Mouse (Mus musculus) MEL (cell line): Measurements from ENCODE around the gene Icam1. TPM values are rescaled to one million over a fixed set of nuclear protein-coding genes. Genes with fewer than 3 reads are reported as not detected.

Experiments used
- DNase-seq: peaks from one replicate; pipeline ENCODE4 v3.0.0; 2011; ENCODE audit warnings: low read depth, low spot score
- H3K27ac ChIP-seq: 2 replicates; pipeline ENCODE4 v1.5.1; 2012; ENCODE audit warnings: low read depth, mild to moderate bottlenecking, control low read depth, low read length, moderate library complexity; ENCODE audit not compliant: control insufficient read depth
- H3K27me3 ChIP-seq, 2 experiments: fragments of 150-350 bp in 1 of 2; sonication (generic) in 1 of 2; 2 replicates each; pipeline ENCODE4 v1.6.1; 2012; ENCODE audit warnings: low read length in 2 of 2, mild to moderate bottlenecking in 2 of 2, improper control_type of control experiment in 1 of 2, moderate library complexity in 1 of 2; ENCODE audit not compliant: insufficient read depth in 2 of 2, control insufficient read depth in 1 of 2
- H3K36me3 ChIP-seq, 2 experiments: 2 replicates each; pipeline ENCODE4 v1.6.1; 2012 to 2014; ENCODE audit warnings: low read length in 2 of 2, improper control_type of control experiment in 1 of 2, inconsistent platforms in 1 of 2, mild to moderate bottlenecking in 1 of 2; ENCODE audit not compliant: insufficient read depth in 2 of 2, control insufficient read depth in 1 of 2
- H3K4me1 ChIP-seq, 2 experiments: fragments of 150-350 bp in 1 of 2; sonication (generic) in 1 of 2; 2 replicates each; pipeline ENCODE4 v1.6.1; 2012; ENCODE audit warnings: low read length in 2 of 2, improper control_type of control experiment in 1 of 2, mild to moderate bottlenecking in 1 of 2; ENCODE audit not compliant: insufficient read depth in 2 of 2, control insufficient read depth in 1 of 2
- H3K4me3 ChIP-seq, 2 experiments: fragments of 150-350 bp in 1 of 2; sonication (generic) in 1 of 2; 2 replicates each; pipeline ENCODE4 v1.5.1; 2012; ENCODE audit warnings: low read depth in 2 of 2, low read length in 2 of 2, mild to moderate bottlenecking in 2 of 2, moderate library complexity in 2 of 2, control low read depth in 1 of 2, improper control_type of control experiment in 1 of 2; ENCODE audit not compliant: control insufficient read depth in 1 of 2, insufficient read depth in 1 of 2
- H3K79me2 ChIP-seq: 2 replicates; pipeline ENCODE4 v1.6.1; 2012; ENCODE audit warnings: mild to moderate bottlenecking, low read length, moderate library complexity; ENCODE audit not compliant: control insufficient read depth, poor library complexity, insufficient read depth
- H3K9ac ChIP-seq: 2 replicates; pipeline ENCODE4 v1.6.1; 2012; ENCODE audit warnings: low read depth, mild to moderate bottlenecking, control low read depth, low read length, moderate library complexity; ENCODE audit not compliant: control insufficient read depth, poor library complexity, severe bottlenecking
- H3K9me3 ChIP-seq: fragments of 150-350 bp; sonication (generic); replicated peaks from 2 replicates; pipeline ENCODE4 v1.6.1; 2012; ENCODE audit warnings: mild to moderate bottlenecking, low read length, improper control_type of control experiment, moderate library complexity; ENCODE audit not compliant: insufficient read depth
- CHD1 ChIP-seq: IDR thresholded peaks from 2 replicates; pipeline ENCODE4 v1.6.1; 2012; ENCODE audit warnings: low read depth, mild to moderate bottlenecking, inconsistent platforms, low read length, improper control_type of control experiment
- CHD2 ChIP-seq: IDR thresholded peaks from 2 replicates; pipeline ENCODE4 v1.6.1; 2011; ENCODE audit warnings: low read length, improper control_type of control experiment
- GATA1 ChIP-seq: IDR thresholded peaks from 2 replicates; pipeline ENCODE4 v1.6.1; 2011; ENCODE audit warnings: low read depth, low read length, improper control_type of control experiment
- HCFC1 ChIP-seq: IDR thresholded peaks from 2 replicates; pipeline ENCODE4 v1.6.1; 2012; ENCODE audit warnings: low read depth, mild to moderate bottlenecking, inconsistent platforms, low read length, improper control_type of control experiment, moderate library complexity
- KAT2A ChIP-seq: conservative IDR thresholded peaks from 2 replicates; pipeline ENCODE4 v1.6.1; 2012; ENCODE audit warnings: low read depth, low read length, improper control_type of control experiment, inconsistent platforms
- MAFK ChIP-seq: IDR thresholded peaks from 2 replicates; pipeline ENCODE4 v1.6.1; 2011; ENCODE audit warnings: low read depth, mild to moderate bottlenecking, low read length, improper control_type of control experiment, borderline replicate concordance
- MAX ChIP-seq: IDR thresholded peaks from 2 replicates; pipeline ENCODE4 v1.6.1; 2011; ENCODE audit warnings: low read length, improper control_type of control experiment
- MXI1 ChIP-seq: IDR thresholded peaks from 2 replicates; pipeline ENCODE4 v1.6.1; 2011; ENCODE audit warnings: mild to moderate bottlenecking, low read depth, low read length, improper control_type of control experiment
- NELFE ChIP-seq: IDR thresholded peaks from 2 replicates; pipeline ENCODE4 v1.6.1; 2011; ENCODE audit warnings: low read depth, low read length, improper control_type of control experiment
- NRF1 ChIP-seq: IDR thresholded peaks from 2 replicates; pipeline ENCODE4 v1.6.1; 2014; ENCODE audit warnings: low read depth, mild to moderate bottlenecking, inconsistent platforms, low read length, improper control_type of control experiment, moderate library complexity; ENCODE audit not compliant: poor library complexity, insufficient read depth, severe bottlenecking
- POLR2A ChIP-seq, 2 experiments: IDR thresholded peaks; 2 replicates each; pipeline ENCODE4 v1.6.1; 2011 to 2012; ENCODE audit warnings: low read length in 2 of 2, mild to moderate bottlenecking in 2 of 2, control low read depth in 1 of 2, improper control_type of control experiment in 1 of 2, low read depth in 1 of 2, moderate library complexity in 1 of 2; ENCODE audit not compliant: control insufficient read depth in 1 of 2, insufficient read depth in 1 of 2, poor library complexity in 1 of 2
- POLR2AphosphoS2 ChIP-seq: IDR thresholded peaks from 2 replicates; pipeline ENCODE4 v1.6.1; 2011; ENCODE audit warnings: low read length, improper control_type of control experiment
- POLR2AphosphoS5 ChIP-seq: IDR thresholded peaks from 2 replicates; pipeline ENCODE4 v1.6.1; 2012; ENCODE audit warnings: low read depth, borderline replicate concordance, mild to moderate bottlenecking, inconsistent platforms, low read length, moderate library complexity, mixed read lengths
- RAD21 ChIP-seq: IDR thresholded peaks from 2 replicates; pipeline ENCODE4 v1.6.1; 2011; ENCODE audit warnings: mild to moderate bottlenecking, low read depth, low read length, improper control_type of control experiment
- RCOR1 ChIP-seq: IDR thresholded peaks from 2 replicates; pipeline ENCODE4 v1.6.1; 2012; ENCODE audit warnings: low read depth, mild to moderate bottlenecking, inconsistent platforms, low read length, improper control_type of control experiment
- SIN3A ChIP-seq: IDR thresholded peaks from 2 replicates; pipeline ENCODE4 v1.6.1; 2012; ENCODE audit warnings: low read length, improper control_type of control experiment, inconsistent platforms
- SMC3 ChIP-seq: IDR thresholded peaks from 2 replicates; pipeline ENCODE4 v1.6.1; 2011; ENCODE audit warnings: low read depth, low read length, improper control_type of control experiment
- TAL1 ChIP-seq: IDR thresholded peaks from 2 replicates; pipeline ENCODE4 v1.6.1; 2012; ENCODE audit warnings: mild to moderate bottlenecking, inconsistent platforms, low read length, moderate library complexity, mixed read lengths
- TBP ChIP-seq: IDR thresholded peaks from 2 replicates; pipeline ENCODE4 v1.8.0; 2011; ENCODE audit warnings: low read depth, low read length, improper control_type of control experiment
- TCF12 ChIP-seq: IDR thresholded peaks from 2 replicates; pipeline ENCODE4 v1.6.1; 2014; ENCODE audit warnings: low read depth, mild to moderate bottlenecking, inconsistent platforms, low read length, improper control_type of control experiment, moderate library complexity
- USF2 ChIP-seq, 2 experiments: IDR thresholded peaks; 2 replicates each; pipeline ENCODE4 v1.6.1; 2011 to 2012; ENCODE audit warnings: improper control_type of control experiment in 2 of 2, low read length in 2 of 2, borderline replicate concordance in 1 of 2, inconsistent platforms in 1 of 2, low read depth in 1 of 2, mild to moderate bottlenecking in 1 of 2; ENCODE audit not compliant: insufficient read depth in 1 of 2
- ZC3H11A ChIP-seq: IDR thresholded peaks from 2 replicates; pipeline ENCODE4 v1.6.1; 2012; ENCODE audit warnings: low read depth, mild to moderate bottlenecking, inconsistent platforms, low read length, improper control_type of control experiment
- ZKSCAN1 ChIP-seq: IDR thresholded peaks from 2 replicates; pipeline ENCODE4 v1.6.1; 2012; ENCODE audit warnings: low read depth, mild to moderate bottlenecking, inconsistent platforms, low read length, improper control_type of control experiment, moderate library complexity
- ZMIZ1 ChIP-seq: IDR thresholded peaks from 2 replicates; pipeline ENCODE4 v1.6.1; 2012; ENCODE audit warnings: low read depth, mild to moderate bottlenecking, inconsistent platforms, low read length, improper control_type of control experiment, moderate library complexity
- ZNF384 ChIP-seq: IDR thresholded peaks from 2 replicates; pipeline ENCODE4 v1.6.1; 2012; ENCODE audit warnings: low read depth, mild to moderate bottlenecking, inconsistent platforms, low read length, improper control_type of control experiment
- polyA plus RNA-seq, 2 experiments: library from polyadenylated mRNA; stranded (reverse) in 1 of 2; unstranded in 1 of 2; fragments of >175 nt in 1 of 2; fragments of >200 nt in 1 of 2; gene quantifications; 2 replicates each; pipeline versions ENCODE4 v1.2.1 to v1.2.4; 2012; ENCODE audit warnings: low replicate concordance in 2 of 2, low read depth in 1 of 2; ENCODE audit not compliant: insufficient read length in 2 of 2, insufficient read depth in 1 of 2, missing spikeins in 1 of 2
- total RNA-seq: library from RNA; depleted of rRNA; stranded (reverse); fragments of 300-350 nt; gene quantifications from 2 replicates; pipeline ENCODE4 v1.2.3, GENCODE M21; 2012

The Icam1 gene
- total and polyA plus RNA-seq, 3 experiments, result 26.0 to 31.0 TPM; not detected in 1

GRCm38 (mm10) chr9:21035586-21035985 is 19.8 kb downstream of the Icam1 start (continued):
- TF ChIP-seq USF2 (IDR thresholded peaks at IDR 0.05; ENCODE audit: borderline replicate concordance in 1 of 2, insufficient read depth in 1 of 2, low read depth in 1 of 2, low read length in 2 of 2) (no peak), TBP (no peak), ZMIZ1 (no peak)

GRCm38 (mm10) chr9:21036161-21036560 is 20.4 kb downstream of the Icam1 start:
- peaks cover 9% of the 10 kb centered on the region for H3K79me2 ChIP-seq
- no peaks in the 10 kb centered on the region for H3K27me3 ChIP-seq
- no peak overlapping the region for H3K27ac ChIP-seq
- H3K4me1 ChIP-seq, result peaks cover 13 to 34% of the 10 kb centered on the region in 2 experiments
- peaks cover 0 to 19% of the 10 kb centered on the region in 2 experiments; a peak in 2 of 4 replicates for H3K36me3 ChIP-seq
- H3K9ac ChIP-seq, result no peak overlapping the region
- DNase-seq, result no peak
- H3K9me3 ChIP-seq, result no peaks in the 10 kb centered on the region
- H3K4me3 ChIP-seq, result no peak overlapping the region
- no peak for TF ChIP-seq NRF1
- no peak for TF ChIP-seq MAFK
- TF ChIP-seq ZMIZ1, result no peak
- TF ChIP-seq MXI1, result no peak
- no peak for TF ChIP-seq ZKSCAN1
- TF ChIP-seq POLR2AphosphoS2, result no peak
- no peak for TF ChIP-seq CHD2
- TF ChIP-seq SMC3, result no peak
- no peak for TF ChIP-seq ZC3H11A
- TF ChIP-seq SIN3A, result no peak
- no peak for TF ChIP-seq POLR2A (IDR thresholded peaks at IDR 0.05; ENCODE audit: control insufficient read depth in 1 of 2, insufficient read depth in 1 of 2, low read depth in 1 of 2, low read length in 2 of 2, poor library complexity in 1 of 2)
- no peak for TF ChIP-seq HCFC1
- TF ChIP-seq TCF12, result no peak
- TF ChIP-seq TAL1, result no peak
- TF ChIP-seq POLR2AphosphoS5, result no peak
- no peak for TF ChIP-seq RCOR1
- TF ChIP-seq RAD21, result no peak
- no peak for TF ChIP-seq ZNF384
- TF ChIP-seq MAX, result no peak
- no peak for TF ChIP-seq GATA1

GRCm38 (mm10) chr9:21036666-21037065 is 20.9 kb downstream of the Icam1 start:
- no peak for DNase-seq
- TF ChIP-seq NELFE (no peak), TAL1 (no peak), KAT2A (no peak), TCF12 (no peak), POLR2AphosphoS2 (no peak), CHD1 (no peak)
- Histone ChIP-seq H3K9me3 (no peaks in the 10 kb centered on the region), H3K9ac (no peak overlapping the region), H3K36me3 (peaks cover 0 to 24% of the 10 kb centered on the region in 2 experiments; a peak in 2 of 4 replicates), H3K79me2 (peaks cover 9% of the 10 kb centered on the region), H3K4me3 (no peak overlapping the region), H3K27ac (no peak overlapping the region), H3K4me1 (peaks cover 15 to 39% of the 10 kb centered on the region in 2 experiments), H3K27me3 (no peaks in the 10 kb centered on the region)
